Mouse (Mus musculus): Measurements from ENCODE around the gene Reck.
A peak's percentile ranks its signal among the peaks of the same experiment; 100 is the strongest.

The Reck gene

DNA sequence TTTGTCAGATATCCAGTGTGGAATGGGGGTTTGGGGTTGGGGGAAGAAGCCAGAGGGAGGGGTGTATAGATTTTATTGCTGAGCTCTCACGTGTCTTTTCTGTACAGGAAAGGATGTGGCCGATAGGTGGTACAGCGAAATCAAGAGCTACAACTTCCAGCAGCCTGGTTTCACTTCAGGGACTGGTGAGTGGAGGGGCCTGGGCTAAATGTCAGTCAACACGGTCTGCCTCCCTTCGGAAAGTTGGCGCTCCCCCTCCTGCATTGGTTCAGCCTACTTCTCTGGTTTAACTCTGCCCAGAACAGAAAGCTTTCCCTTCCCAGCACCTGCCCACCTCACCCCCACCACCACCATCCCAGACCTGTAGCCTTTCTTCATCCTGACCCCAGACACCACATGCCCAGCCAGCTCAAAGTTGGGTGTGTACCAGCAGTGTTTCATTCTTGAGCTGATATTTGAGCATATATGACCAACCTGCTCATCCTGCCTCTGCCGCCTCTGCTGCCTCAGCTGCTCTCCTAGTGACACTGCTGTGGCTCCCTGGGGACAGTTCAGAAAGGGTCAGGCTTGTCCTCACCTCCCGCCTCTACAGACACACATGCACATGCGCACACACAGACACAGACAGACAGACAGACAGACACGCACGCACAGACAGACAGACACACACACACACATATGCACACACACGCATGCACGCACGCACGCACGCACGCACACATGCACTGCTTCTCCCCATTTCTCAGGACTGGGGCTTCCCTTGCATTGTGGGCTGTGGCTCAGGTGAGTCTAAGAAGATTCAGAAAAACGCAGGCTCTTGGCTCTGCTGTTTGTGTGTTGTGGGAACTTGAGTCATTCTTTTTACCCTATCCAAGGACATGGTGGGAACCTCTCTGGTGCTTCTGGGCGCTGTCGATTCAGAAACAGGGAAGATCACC lies 95.3 kb downstream of the Reck start:
- no peak for DNase-seq

DNA sequence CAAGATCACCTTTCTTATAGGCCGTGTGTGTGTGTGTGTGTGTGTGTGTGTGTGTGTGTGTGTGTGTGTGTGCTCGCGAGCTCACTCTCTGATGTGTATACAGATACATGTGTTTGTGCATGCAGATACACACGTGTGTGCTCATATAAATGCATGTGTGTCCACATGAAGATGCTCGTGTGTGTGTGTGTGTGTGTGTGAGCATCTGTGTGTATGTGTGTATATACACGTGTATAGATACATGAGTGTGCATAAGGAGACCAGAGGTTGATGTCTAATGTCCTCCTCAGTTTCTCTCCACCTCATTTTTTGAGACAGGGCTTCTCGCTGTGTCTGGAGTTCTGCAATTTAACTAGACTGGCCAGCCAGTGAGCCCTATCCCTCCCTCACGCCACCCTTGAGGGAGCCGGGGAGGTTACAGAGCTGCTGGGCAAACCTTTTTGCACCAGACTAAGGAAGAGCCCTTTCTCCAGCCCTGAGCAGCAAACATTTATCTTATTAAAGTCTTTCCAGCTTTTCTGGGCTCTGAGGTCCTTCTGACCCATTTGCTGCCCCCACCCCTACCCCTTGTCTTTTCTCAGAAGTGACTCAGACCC lies 96.3 kb downstream of the Reck start:
- no peak for DNase-seq

DNA sequence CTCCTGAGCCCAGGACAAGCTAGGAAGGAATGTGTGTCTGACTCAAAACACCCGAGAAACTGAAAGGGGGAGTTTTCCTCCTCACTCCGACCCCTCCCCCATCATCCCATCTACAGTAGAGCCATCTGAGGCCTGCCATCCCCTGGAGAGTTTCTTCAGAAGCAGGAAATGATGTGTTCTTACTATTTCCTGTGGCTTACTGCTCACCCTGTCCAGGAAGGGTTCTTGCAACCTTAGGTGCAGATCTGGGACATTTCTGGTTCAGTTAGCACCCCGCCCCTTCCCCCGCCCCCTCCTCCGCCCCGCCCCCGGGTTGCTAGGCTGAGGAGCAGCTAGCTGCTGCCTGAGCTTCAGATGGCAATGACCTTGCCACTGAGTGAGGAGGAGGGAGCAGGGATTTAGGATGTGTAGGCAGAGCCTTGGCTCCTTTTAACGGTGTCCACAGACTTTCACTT lies 96.8 kb downstream of the Reck start:
- DNase-seq: peak; percentile 72

DNA sequence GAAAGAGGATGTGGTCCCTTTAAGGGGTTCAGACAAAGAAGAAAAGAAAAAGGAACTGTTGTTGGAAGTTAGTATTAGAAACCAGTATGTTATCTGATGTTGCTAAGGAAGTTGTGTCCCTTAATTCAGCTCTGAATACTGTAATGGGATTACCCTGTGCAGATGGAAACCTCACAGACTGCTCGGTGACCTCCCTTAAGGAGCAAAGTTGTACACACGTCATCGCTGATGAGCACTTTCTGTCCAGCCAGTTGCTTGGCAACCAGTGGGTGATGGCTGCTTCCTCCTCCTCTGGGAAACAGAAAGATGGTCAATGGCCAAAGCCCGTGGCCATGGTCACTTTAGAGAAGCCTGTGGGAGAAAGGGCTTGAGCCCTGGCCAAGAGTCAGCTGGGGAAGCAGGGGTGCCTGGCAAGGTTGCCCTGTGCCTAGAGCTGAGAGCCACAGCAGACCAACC lies 98.2 kb downstream of the Reck start:
- DNase-seq: peak; percentile 47

DNA sequence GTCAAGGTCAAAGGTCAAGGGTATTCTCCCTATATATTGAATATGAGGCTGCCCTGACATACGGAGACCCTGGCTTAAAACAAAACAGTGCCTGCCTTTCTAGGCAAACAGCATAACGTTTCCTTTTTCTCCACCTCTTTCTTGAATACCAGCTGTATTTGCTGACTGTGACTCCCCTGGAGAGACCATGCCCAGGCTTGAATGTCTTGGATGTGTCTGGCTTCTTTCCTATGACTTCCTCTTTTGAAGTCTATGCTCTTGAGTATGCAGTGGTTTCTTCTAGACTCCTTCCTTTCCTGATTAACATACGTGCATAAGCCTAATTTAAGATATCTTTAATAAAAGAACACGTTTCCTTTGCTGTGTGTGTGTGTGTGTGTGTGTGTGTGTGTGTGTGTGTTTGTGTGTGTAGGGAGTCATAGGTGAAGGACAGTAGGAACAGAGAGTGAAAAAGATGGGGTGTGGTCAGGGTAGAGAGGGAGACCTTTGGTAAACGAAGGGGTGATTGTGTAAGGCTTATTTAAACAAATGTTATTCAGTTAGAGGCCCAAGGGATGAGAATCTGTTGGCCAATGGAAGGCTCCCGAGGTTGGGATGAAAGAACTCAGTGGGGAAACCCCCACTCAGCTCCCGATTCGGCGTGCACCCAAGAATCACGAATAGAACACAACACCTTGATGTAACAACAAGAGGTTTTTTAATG lies 99.7 kb downstream of the Reck start:
- DNase-seq: no peak

DNA sequence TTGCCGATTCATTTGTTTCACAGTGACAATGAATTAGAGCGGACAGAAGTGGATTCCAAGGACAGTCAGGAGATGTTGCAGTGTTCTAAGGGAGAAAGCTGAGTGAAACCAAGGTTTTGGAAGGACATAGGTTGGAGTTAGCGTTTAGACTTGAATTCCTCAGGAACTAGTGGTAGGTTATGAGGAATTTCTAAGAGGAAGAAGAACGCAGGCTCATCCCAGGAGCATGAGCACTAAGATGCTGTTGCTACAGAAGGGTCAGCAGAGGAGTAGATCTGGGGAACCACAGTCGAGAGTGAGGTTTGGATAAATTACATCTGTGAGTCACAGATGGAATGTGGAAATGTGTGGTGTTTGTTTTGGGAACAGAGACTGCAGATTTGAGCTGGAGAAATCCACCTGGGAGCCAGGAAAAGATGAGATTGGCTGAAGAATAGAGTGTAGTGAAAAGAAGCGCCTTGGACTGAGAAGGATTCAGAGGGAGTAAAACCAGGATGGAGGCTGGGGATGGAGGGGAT lies 101.0 kb downstream of the Reck start:
- DNase-seq: no peak

DNA sequence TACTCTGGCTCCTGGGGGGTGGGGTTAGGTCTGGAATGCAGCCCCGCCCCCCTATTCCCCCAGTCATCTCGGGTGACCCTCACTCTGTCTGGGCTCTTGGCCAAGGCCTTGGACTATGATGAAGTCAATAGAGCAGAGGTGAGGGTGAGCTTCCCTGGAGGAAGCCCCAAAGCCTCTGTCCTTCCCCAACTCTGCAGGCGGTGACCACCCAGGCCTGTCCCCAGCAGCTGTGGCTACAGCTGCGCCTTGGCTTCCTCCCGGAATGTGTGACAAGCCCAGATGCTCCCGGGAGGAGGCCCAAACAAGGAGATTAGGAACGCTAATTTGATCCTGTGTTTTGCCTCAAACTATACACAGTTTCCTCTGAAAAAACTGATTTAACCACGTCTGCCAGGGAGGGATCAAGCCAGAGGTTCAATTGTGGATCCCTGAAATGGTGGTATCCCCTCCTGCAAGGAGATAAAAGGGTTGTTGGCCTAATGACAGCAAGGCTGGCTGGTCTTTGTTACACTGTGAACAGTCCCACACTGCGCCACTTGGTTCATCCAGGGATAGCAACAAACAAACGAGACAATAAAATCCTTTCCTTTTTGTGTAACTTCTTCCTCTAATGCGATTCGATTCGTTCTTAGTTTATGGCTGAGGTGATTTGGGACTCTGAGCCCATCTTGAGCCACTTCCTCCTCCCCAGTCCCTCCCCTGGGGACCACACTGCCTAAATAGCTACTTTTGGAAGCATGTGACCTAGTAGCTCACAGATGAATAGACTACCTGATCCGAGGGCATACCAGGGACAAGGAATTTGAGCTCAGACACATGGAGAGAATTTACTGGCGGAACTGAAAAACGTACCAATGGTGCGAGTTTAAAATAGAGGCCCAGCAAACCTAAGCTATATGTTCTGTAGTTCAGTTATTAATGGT lies 103.5 kb downstream of the Reck start:
- DNase-seq: peak; percentile 87

DNA sequence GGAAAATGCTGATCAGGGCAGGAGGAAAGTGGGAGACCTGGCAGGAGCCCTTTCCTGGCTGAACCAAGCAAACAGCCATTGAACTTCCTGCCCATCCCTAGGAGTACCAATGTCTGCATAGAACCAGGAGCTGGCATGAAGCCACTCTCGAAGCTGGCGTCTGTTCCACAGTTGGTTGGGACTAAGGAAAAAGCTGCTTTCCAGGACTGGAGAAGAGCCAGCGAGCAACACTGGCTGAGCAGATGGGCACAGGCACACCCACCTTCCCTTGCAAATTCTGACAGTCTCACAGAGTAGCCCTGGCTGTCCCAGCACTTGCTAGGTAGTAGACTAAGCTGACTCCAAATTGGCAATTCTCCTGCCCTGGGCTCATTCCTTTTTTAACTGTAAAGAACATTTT lies 104.4 kb downstream of the Reck start:
- DNase-seq: peak; percentile 70

DNA sequence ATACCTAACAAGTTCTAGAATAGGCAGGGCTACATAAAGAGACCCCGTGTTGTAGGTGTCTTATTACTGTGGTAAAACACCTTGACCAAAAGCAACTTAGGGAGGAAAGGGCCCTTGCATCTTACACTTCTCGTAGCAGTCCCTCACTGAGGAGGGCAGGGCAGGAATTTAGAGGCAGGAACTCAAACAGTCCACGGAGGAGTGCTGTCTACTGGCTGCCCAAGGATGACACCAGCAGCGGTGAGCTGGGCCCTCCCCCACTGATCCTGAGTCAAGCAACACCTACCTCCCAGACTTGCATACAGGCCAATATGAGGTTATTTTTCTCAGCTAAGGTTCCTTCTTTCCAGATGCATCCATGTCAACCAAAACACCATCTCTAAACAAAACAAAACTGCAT lies 104.9 kb downstream of the Reck start:
- DNase-seq: no peak

DNA sequence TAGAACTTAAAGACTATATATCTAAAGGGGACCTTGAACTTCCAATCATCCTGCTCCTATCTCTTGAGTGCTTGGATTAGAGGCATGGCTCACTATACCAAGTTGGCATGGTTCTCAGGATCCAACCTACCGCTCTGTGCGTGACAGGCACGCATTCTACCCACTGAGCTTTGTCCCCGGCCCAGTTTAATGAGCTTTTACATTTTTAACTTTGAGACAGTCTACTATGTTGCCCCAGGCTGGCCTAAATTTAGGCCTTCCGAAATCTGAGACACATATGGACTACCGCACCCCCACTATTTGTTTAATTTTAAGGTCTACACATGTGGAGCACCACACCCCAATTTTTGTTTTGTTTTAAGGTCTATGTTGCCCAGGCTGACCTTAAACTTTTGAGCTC lies 105.5 kb downstream of the Reck start:
- no peak for DNase-seq

DNA sequence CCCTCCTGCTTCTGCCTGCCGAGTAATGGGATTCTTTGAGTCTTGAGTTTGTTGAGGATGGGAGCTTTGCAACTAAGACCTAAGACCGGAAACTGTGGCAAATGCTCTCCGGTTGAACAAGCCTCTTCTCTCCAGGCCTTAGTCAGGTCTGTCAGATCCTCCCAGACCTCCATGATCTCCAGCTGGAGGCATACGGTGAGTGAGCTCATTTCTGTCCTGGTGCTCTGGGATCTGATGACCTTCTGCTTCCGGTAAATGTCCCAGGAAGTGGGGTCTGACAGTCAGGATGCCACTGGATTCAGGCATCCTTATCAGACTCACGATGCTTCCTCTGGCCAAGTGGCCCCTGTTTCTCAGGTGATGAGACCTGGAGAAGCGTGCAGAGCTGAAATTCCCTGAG lies 105.9 kb downstream of the Reck start:
- no peak for DNase-seq

DNA sequence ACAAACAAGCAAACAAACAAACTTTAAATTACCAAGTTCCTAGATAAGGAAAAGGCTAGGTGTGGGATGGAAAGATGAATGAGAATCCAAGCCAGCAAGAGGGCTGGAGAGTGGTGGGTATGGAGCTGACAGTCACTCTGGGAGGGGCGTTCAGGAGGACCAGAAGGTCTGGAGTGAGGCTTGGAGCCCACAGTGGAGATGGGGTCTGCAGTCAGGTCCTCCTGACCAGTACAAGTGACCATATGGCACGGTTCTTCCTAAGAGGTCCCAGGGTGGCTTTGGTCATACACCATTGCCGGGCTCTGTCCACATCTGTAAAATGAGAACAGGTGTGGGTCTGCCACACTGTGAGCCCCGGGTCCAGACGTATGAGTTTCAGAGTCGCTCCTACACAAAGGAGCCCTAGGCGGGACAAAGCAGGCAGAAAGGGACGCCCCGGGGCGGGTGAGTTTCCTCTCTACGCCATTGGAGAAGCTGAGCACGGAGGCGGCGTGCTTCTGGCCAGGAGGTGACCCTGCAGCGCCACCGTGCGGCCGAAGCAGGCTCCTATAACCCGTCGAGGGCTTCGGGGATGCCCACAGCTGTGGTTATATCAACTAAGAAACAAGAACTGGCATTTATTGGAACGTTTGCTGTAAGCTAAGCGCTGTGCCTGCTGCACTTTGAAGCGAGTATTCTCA lies 106.9 kb downstream of the Reck start:
- DNase-seq: peak; percentile 98

DNA sequence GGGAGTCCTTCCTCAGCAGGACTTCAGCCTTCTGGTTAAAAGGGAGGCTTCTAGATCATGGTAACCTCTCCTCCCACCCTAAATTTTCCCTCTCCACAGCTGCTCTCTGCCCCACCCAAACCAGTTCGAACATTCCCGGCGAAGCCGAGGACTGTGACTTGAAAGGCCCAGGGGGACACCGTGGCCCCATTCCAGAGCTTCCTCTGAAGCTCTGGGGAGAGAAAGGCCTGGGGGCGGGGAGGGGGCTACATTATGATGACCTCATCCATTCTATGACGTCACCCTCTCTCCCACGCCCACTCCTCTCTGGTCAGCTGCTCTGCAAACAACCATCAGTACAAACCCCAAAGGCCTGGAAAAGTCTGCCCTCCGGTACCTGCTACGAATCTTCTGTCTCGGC lies 107.9 kb downstream of the Reck start, which contains the start of gene Ccin:
Ccin (plus strand) TSS at position 303 of the 400 bp plus-strand sequence.
- DNase-seq: no peak

DNA sequence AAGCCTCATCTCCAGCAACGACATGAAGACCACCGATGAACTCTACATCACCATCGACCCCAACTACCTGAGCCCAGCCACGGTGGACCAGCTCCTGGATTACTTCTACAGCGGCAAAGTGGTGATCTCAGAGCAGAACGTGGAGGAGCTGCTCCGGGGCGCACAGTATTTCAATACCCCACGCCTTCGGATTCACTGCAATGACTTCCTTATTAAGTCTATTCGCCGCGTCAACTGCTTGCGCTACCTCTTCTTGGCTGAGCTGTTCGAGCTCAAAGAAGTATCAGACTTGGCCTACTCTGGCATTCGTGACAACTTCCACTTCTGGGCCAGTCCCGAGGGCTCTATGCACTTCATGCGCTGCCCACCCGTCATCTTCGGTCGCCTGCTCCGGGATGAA lies 108.4 kb downstream of the Reck start:
- DNase-seq: no peak

DNA sequence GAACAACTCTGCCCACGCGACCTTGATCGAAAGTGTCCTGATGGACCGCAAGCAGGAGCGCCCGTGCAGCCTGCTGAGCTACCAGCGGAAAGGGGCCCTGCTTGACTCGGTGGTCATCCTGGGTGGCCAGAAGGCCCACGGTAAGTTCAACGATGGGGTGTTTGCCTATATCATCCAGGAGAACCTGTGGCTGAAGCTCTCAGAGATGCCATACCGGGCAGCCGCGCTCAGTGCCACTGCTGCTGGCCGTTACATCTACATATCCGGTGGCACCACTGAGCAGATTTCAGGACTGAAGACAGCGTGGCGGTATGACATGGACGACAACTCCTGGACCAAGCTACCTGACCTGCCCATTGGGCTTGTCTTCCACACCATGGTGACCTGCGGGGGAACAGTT lies 109.0 kb downstream of the Reck start:
- no peak for DNase-seq

DNA sequence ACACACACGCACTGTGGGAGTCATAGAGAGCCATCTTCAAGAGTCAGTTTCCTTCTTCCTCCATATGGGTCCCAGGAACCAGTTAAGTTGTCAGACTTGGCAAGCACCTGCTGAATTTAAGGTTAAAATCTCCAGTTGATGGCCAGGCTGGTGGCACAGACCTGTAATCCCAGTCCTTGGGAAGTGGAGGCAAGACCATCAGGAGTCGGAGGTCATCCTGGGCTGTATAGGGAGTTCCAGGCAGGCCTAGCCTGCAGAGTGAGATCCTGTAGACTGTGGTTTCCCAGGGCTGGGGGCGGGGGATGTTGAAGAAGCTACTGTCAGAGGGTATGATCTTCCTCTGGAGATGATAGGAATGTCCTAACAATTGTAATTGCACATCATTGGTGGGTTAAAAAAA lies 113.6 kb downstream of the Reck start:
- no peak for DNase-seq

DNA sequence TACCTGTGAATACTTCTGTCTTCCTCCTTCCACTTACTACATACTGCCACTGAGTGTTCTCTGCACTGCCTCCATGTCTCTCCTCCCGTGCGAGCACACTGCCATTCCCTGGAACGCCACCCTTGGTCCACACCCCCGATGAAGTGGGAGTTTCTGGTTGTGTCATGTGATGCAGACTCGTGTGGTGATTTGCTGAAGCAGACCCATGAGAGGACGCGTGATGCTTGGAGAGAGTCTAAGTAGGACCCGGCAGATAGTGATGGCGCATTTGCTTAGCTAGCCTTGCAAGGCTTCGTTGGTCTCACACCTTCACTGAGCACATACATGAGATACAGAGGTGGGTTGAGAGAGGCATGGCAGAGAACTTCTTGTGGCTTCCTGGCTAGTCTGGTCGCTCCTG lies 117.7 kb downstream of the Reck start:
- DNase-seq: no peak

DNA sequence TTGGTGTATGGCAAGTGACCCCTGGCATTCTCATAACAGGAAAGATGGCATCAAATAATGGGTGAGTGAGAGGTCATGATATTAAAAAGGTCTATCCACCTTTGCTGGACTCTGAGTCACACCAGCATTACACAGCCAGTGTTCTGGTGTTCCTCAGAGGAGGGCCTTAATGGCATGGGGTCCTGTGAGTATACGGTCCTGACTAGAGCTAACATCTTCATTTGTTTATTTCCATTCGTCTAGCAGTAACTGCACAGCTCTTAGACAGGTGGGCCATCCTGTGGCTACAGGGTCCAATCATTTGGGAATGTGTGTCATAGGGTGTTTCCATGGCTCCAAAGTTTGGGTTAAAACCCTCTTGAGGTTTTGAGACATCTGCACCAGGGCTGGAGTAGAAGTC lies 119.0 kb downstream of the Reck start:
- DNase-seq: no peak

All from kidney, postnatal 10 days (tissue).